Mouse (Mus musculus): ENCODE measurements around the gene 1700019N19Rik. TPM values are rescaled to one million over a fixed set of nuclear protein-coding genes. Genes with fewer than 3 reads are reported as not detected.

1700019N19Rik gene
- polyA plus RNA-seq, 1 experiment from 2014 or later, result not detected

- 78% methylated on average over 13 of the region's 13 CpGs for WGBS
- no peaks in the 10 kb centered on the region for H3K4me1 ChIP-seq (replicated peaks; ENCODE audit: control insufficient read depth, insufficient read depth, low read length)
- H3K27ac ChIP-seq (ENCODE audit: low read length), result no peak overlapping the region
- ATAC-seq, result no peak
- H3K36me3 ChIP-seq (ENCODE audit: control insufficient read depth, insufficient read depth), result 0 out of 2 replicates have a peak, but pooled peaks cover 2% of the 10 kb centered on the region
- H3K27me3 ChIP-seq (replicated peaks; ENCODE audit: control insufficient read depth, insufficient read depth, low read length), result no peaks in the 10 kb centered on the region
- H3K9ac ChIP-seq (replicated peaks; ENCODE audit: low read depth, low read length), result no peak overlapping the region
- H3K9me3 ChIP-seq (ENCODE audit: control insufficient read depth, low read length), result no peaks in the 10 kb centered on the region
- H3K4me2 ChIP-seq (ENCODE audit: low read length), result no peak overlapping the region
- H3K4me3 ChIP-seq (replicated peaks; ENCODE audit: low read length), result no peak overlapping the region
These were observed 21.1 kb upstream of the 1700019N19Rik start for GRCm38 (mm10) chr19:58815179-58815922.

DNA sequence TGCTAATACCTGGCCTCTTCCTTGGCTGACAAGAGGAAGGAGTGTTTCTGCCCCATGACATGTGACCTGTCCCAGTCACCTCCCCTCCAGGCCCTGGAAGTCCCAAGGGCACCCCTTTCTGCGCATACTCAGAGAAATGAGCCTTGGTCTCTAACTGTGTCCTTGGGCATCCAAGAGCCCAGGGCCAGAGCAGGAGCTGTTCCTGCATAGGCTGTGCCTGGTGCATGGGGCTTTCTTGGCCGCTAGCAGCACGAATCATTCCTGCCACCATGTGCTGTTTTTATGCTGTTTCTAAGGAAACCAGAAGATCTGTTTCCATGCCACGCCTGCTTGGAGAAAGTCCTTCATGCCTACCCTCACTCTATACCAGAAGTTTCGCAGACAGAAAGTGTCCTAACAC lies 16.3 kb upstream of the 1700019N19Rik start:
- Histone ChIP-seq H3K27me3 (replicated peaks; ENCODE audit: control insufficient read depth, insufficient read depth, low read length) (no peaks in the 10 kb centered on the region), H3K4me3 (replicated peaks; ENCODE audit: low read length) (no peak overlapping the region), H3K4me1 (replicated peaks; ENCODE audit: control insufficient read depth, insufficient read depth, low read length) (no peaks in the 10 kb centered on the region), H3K36me3 (ENCODE audit: control insufficient read depth, insufficient read depth) (no peaks in the 10 kb centered on the region), H3K4me2 (ENCODE audit: low read length) (no peak overlapping the region), H3K27ac (ENCODE audit: low read length) (no peak overlapping the region), H3K9ac (replicated peaks; ENCODE audit: low read depth, low read length) (no peak overlapping the region), H3K9me3 (ENCODE audit: control insufficient read depth, low read length) (no peaks in the 10 kb centered on the region)
- 73% methylated on average over 5 of the region's 5 CpGs for WGBS
- ATAC-seq, result no peak; the same call in 1 of the 2 replicates

DNA sequence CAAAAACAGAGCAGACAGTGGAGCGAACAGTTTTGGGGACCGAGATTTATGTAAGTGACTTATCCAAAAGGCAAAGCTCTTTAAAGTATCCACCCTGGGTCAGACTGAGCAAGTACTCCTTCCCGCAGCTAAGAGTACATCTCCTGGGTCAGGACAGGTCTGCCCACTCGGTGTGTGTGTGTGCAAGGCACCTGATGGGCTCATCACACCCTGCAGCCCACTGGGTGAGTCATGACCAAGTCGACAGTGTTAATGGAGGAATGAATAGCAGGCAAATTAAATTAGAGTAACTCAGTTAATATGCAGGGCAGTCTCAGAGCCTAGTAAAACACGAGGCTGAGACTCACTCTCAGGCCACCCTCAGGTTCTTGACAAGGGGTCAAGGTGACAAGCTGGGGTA lies 14.6 kb upstream of the 1700019N19Rik start:
- no peak overlapping the region for H3K4me2 ChIP-seq (ENCODE audit: low read length)
- no peaks in the 10 kb centered on the region for H3K27me3 ChIP-seq (replicated peaks; ENCODE audit: control insufficient read depth, insufficient read depth, low read length)
- H3K36me3 ChIP-seq (ENCODE audit: control insufficient read depth, insufficient read depth), result peaks cover 5% of the 10 kb centered on the region
- H3K4me3 ChIP-seq (replicated peaks; ENCODE audit: low read length), result no peak overlapping the region
- H3K27ac ChIP-seq (ENCODE audit: low read length), result no peak overlapping the region
- H3K9ac ChIP-seq (replicated peaks; ENCODE audit: low read depth, low read length), result no peak overlapping the region
- H3K9me3 ChIP-seq (ENCODE audit: control insufficient read depth, low read length), result no peaks in the 10 kb centered on the region
- WGBS, result 81% methylated on average over 6 of the region's 6 CpGs
- H3K4me1 ChIP-seq (replicated peaks; ENCODE audit: control insufficient read depth, insufficient read depth, low read length), result no peaks in the 10 kb centered on the region
- no peak for ATAC-seq

DNA sequence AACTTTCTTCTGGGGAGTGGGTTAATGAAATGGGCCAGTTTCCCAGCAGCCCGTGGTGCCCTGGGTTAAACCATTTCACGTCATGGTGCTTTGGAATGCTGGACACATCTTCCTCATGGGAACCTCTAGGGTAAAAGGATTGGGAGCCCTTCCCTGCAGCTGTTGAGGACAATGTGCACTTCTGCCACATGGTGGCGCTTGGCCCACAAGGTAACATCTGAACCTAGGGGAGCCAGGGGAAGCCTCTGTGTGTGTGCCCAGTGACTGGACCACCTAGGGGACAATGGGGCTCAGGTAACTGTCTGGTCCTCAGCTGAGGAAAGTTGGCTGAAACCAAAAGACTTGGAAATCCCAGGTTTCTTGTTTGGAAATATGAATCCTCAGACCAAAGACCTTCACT lies 12.1 kb upstream of the 1700019N19Rik start:
- ATAC-seq, result peak; percentile 51; the same call in 1 of the 2 replicates
- Histone ChIP-seq H3K36me3 (ENCODE audit: control insufficient read depth, insufficient read depth) (peaks cover 8% of the 10 kb centered on the region), H3K9ac (replicated peaks; ENCODE audit: low read depth, low read length) (no peak overlapping the region), H3K27me3 (replicated peaks; ENCODE audit: control insufficient read depth, insufficient read depth, low read length) (no peaks in the 10 kb centered on the region), H3K4me2 (ENCODE audit: low read length) (no peak overlapping the region), H3K9me3 (ENCODE audit: control insufficient read depth, low read length) (no peaks in the 10 kb centered on the region), H3K4me3 (replicated peaks; ENCODE audit: low read length) (no peak overlapping the region), H3K27ac (ENCODE audit: low read length) (no peak overlapping the region), H3K4me1 (replicated peaks; ENCODE audit: control insufficient read depth, insufficient read depth, low read length) (no peaks in the 10 kb centered on the region)
- WGBS, result 6% methylated on average over 3 of the region's 3 CpGs

GRCm38 (mm10) chr19:58805191-58805779 lies 11.0 kb upstream of the 1700019N19Rik start:
- WGBS, result 88% methylated on average over 9 of the region's 9 CpGs

GRCm38 (mm10) chr19:58795114-58795669 lies 931 bp upstream of the 1700019N19Rik start:
- Histone ChIP-seq H3K36me3 (ENCODE audit: control insufficient read depth, insufficient read depth) (peaks cover 13% of the 10 kb centered on the region), H3K27ac (ENCODE audit: low read length) (no peak overlapping the region), H3K4me1 (replicated peaks; ENCODE audit: control insufficient read depth, insufficient read depth, low read length) (peaks cover 3% of the 10 kb centered on the region; the same call in 1 of the 2 replicates), H3K9me3 (ENCODE audit: control insufficient read depth, low read length) (no peaks in the 10 kb centered on the region), H3K9ac (replicated peaks; ENCODE audit: low read depth, low read length) (no peak overlapping the region), H3K27me3 (replicated peaks; ENCODE audit: control insufficient read depth, insufficient read depth, low read length) (no peaks in the 10 kb centered on the region), H3K4me3 (replicated peaks; ENCODE audit: low read length) (no peak overlapping the region), H3K4me2 (ENCODE audit: low read length) (no peak overlapping the region)
- WGBS, result 62% methylated on average over 12 of the region's 12 CpGs
- no peak for ATAC-seq

More at GRCm38 (mm10) chr19:58805191-58805779, 11.0 kb upstream of the 1700019N19Rik start:
- no peaks in the 10 kb centered on the region for H3K27me3 ChIP-seq (replicated peaks; ENCODE audit: control insufficient read depth, insufficient read depth, low read length)
- no peaks in the 10 kb centered on the region for H3K9me3 ChIP-seq (ENCODE audit: control insufficient read depth, low read length)
- no peaks in the 10 kb centered on the region for H3K4me1 ChIP-seq (replicated peaks; ENCODE audit: control insufficient read depth, insufficient read depth, low read length)
- ATAC-seq, result no peak
- H3K4me2 ChIP-seq (ENCODE audit: low read length), result no peak overlapping the region
- no peak overlapping the region for H3K27ac ChIP-seq (ENCODE audit: low read length)
- H3K4me3 ChIP-seq (replicated peaks; ENCODE audit: low read length), result no peak overlapping the region
- no peak overlapping the region for H3K9ac ChIP-seq (replicated peaks; ENCODE audit: low read depth, low read length)
- H3K36me3 ChIP-seq (ENCODE audit: control insufficient read depth, insufficient read depth), result peaks cover 9% of the 10 kb centered on the region

- Histone ChIP-seq H3K27ac (ENCODE audit: low read length) (peak overlapping the region; percentile 41), H3K4me1 (replicated peaks; ENCODE audit: control insufficient read depth, insufficient read depth, low read length) (peaks cover 6% of the 10 kb centered on the region), H3K9me3 (ENCODE audit: control insufficient read depth, low read length) (no peaks in the 10 kb centered on the region), H3K36me3 (ENCODE audit: control insufficient read depth, insufficient read depth) (no peaks in the 10 kb centered on the region), H3K4me3 (replicated peaks; ENCODE audit: low read length) (no peak overlapping the region), H3K4me2 (ENCODE audit: low read length) (no peak overlapping the region), H3K9ac (replicated peaks; ENCODE audit: low read depth, low read length) (peak overlapping the region; percentile 5; the same call in 1 of the 2 replicates), H3K27me3 (replicated peaks; ENCODE audit: control insufficient read depth, insufficient read depth, low read length) (no peaks in the 10 kb centered on the region)
- ATAC-seq, result peak; percentile 78
- WGBS, result 46% methylated on average over 11 of the region's 11 CpGs
These were observed 5.1 kb downstream of the 1700019N19Rik start for GRCm38 (mm10) chr19:58789194-58789593.

- Histone ChIP-seq H3K9ac (replicated peaks; ENCODE audit: low read depth, low read length) (no peak overlapping the region), H3K36me3 (ENCODE audit: control insufficient read depth, insufficient read depth) (no peaks in the 10 kb centered on the region), H3K4me1 (replicated peaks; ENCODE audit: control insufficient read depth, insufficient read depth, low read length) (peaks cover 5% of the 10 kb centered on the region), H3K4me3 (replicated peaks; ENCODE audit: low read length) (no peak overlapping the region), H3K4me2 (ENCODE audit: low read length) (no peak overlapping the region), H3K27ac (ENCODE audit: low read length) (no peak overlapping the region), H3K27me3 (replicated peaks; ENCODE audit: control insufficient read depth, insufficient read depth, low read length) (no peaks in the 10 kb centered on the region), H3K9me3 (ENCODE audit: control insufficient read depth, low read length) (no peaks in the 10 kb centered on the region)
- peak; percentile 49; the same call in 1 of the 2 replicates for ATAC-seq
- 28% methylated on average over 7 of the region's 7 CpGs for WGBS
These were observed 10.3 kb downstream of the 1700019N19Rik start for GRCm38 (mm10) chr19:58783938-58784337.

- no peak for ATAC-seq
- H3K9ac ChIP-seq (replicated peaks; ENCODE audit: low read depth, low read length), result no peak overlapping the region
- no peak overlapping the region for H3K4me2 ChIP-seq (ENCODE audit: low read length)
- H3K4me3 ChIP-seq (replicated peaks; ENCODE audit: low read length), result no peak overlapping the region
- WGBS, result 20% methylated on average over 4 of the region's 4 CpGs
- no peaks in the 10 kb centered on the region for H3K27me3 ChIP-seq (replicated peaks; ENCODE audit: control insufficient read depth, insufficient read depth, low read length)
- peaks cover 3% of the 10 kb centered on the region; the same call in 1 of the 2 replicates for H3K4me1 ChIP-seq (replicated peaks; ENCODE audit: control insufficient read depth, insufficient read depth, low read length)
- no peaks in the 10 kb centered on the region for H3K9me3 ChIP-seq (ENCODE audit: control insufficient read depth, low read length)
- H3K27ac ChIP-seq (ENCODE audit: low read length), result no peak overlapping the region
- no peaks in the 10 kb centered on the region for H3K36me3 ChIP-seq (ENCODE audit: control insufficient read depth, insufficient read depth)
These were observed 12.7 kb downstream of the 1700019N19Rik start for GRCm38 (mm10) chr19:58781566-58781965.
